Comparison of ENCODE assay signal across 9 mouse cellular contexts in the genomic region with DNA sequence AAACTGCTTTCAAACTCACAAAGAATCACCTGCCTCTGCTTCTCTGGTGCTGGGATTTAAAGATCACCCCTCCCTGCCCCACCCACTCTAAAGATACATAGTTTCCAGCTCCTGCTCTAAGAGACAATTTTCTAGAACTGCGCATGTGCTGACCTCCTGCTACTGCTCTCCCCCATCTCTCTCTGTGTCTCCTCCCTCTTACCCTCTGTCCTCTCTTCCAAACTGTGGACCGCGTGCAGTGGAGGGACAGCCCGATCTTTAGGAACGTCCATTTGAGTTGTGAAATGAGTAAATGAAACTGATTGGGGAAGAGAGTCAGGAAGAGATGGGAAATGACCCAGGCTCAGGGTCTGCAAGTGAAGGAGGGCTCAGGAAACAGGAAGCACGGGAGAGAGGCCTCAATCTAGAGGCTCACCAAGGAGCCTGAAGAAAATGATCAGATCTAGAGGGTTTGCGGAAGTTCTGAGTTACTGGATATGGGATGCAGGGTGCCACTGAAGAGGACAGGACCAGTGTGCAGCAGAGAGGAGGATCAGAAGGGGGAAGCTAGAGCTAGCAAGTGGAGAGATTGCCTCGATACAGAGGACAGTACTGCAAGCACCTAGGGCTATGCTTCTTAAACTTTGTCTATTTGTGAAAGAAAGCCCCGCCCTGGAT. TPM values are rescaled to one million over a fixed set of nuclear protein-coding genes. Genes with fewer than 3 reads are reported as not detected.
DNase-seq lines count a peak whose midpoint lies in the region; ATAC-seq and TF ChIP-seq lines count a peak whose summit lies in the region.
"Had no signal": no experiment of that assay in that cellular context is flagged by ENCODE, and none has a peak within 500 bp of the region (broad histone marks: within the 10 kb centered on the region; RNA-seq: fewer than 3 reads in every experiment).

No protein-coding gene starts in this region.

- H3K4me2 ChIP-seq in intestine, postnatal 0 days (replicated peaks; ENCODE audit: low read depth) = peak overlapping the region; percentile 25
- H3K4me2 ChIP-seq in neural tube, embryonic 14.5 days (ENCODE audit: low read depth, low read length) = peak overlapping the region; percentile 96; the same call in 1 of the 2 replicates

- intact Hi-C loops in left cerebral cortex, postnatal 25 days (cut with DNase I) = no loop called here

- no peaks in the 10 kb centered on the region for H3K36me3 ChIP-seq in intestine, postnatal 0 days (ENCODE audit: control insufficient read depth, insufficient read depth)
- no peaks in the 10 kb centered on the region for H3K36me3 ChIP-seq in neural tube, embryonic 14.5 days (ENCODE audit: control insufficient read depth, insufficient read depth, low read length)

- DNase-seq in lung, postnatal 36 days = peak; percentile 20
- no peak for DNase-seq in lung, adult 18-20 months
- DNase-seq in c-Kit-positive CD71-positive TER-119-negative erythroid progenitor cells, embryonic 14.5 days (ENCODE audit: low read depth) = peak; percentile 48
- DNase-seq in layer of hippocampus, adult 9-10 months (ENCODE audit: low spot score) = no peak
- no peak for DNase-seq in left cerebral cortex, postnatal 25 days (ENCODE audit: low spot score in 2 of 2)
- DNase-seq in adrenal gland, postnatal 10 days = no peak

- no peaks in the 10 kb centered on the region for H3K27me3 ChIP-seq in intestine, postnatal 0 days (replicated peaks; ENCODE audit: control insufficient read depth, insufficient read depth, low read length)
- no peaks in the 10 kb centered on the region for H3K27me3 ChIP-seq in neural tube, embryonic 14.5 days (ENCODE audit: control insufficient read depth, insufficient read depth, low read length)

- H3K9ac ChIP-seq in intestine, postnatal 0 days (ENCODE audit: low read depth, low read length) = 0 out of 2 replicates have a peak overlapping the region, but pooled peaks have one; percentile 2
- H3K9ac ChIP-seq in neural tube, embryonic 14.5 days (replicated peaks; ENCODE audit: low read depth, low read length) = no peak overlapping the region

- H3K27ac ChIP-seq in intestine, postnatal 0 days (ENCODE audit: low read depth, low read length) = no peak overlapping the region
- no peak overlapping the region for H3K27ac ChIP-seq in neural tube, embryonic 14.5 days (ENCODE audit: low read depth, low read length)

- no peak for TF ChIP-seq CTCF in intestine, postnatal 0 days (IDR thresholded peaks at IDR 0.05; ENCODE audit: low read depth)

- H3K9me3 ChIP-seq in intestine, postnatal 0 days (ENCODE audit: control insufficient read depth) = no peaks in the 10 kb centered on the region
- no peaks in the 10 kb centered on the region for H3K9me3 ChIP-seq in neural tube, embryonic 14.5 days (ENCODE audit: control insufficient read depth, low read length)

- ATAC-seq in intestine, postnatal 0 days = no peak
- ATAC-seq in neural tube, embryonic 14.5 days (ENCODE audit: low read depth) = no peak

- H3K4me1 ChIP-seq in intestine, postnatal 0 days (replicated peaks; ENCODE audit: control insufficient read depth, insufficient read depth, low read length) = peaks cover 14% of the 10 kb centered on the region
- H3K4me1 ChIP-seq in neural tube, embryonic 14.5 days (ENCODE audit: control insufficient read depth, insufficient read depth, low read length) = no peaks in the 10 kb centered on the region

- WGBS in intestine, postnatal 0 days = 34% methylated on average over 9 of the region's 9 CpGs
- WGBS in neural tube, embryonic 14.5 days = 70% methylated on average over 9 of the region's 9 CpGs

- H3K4me3 ChIP-seq in intestine, postnatal 0 days (ENCODE audit: low read depth, low read length) = no peak overlapping the region
- H3K4me3 ChIP-seq in neural tube, embryonic 14.5 days (ENCODE audit: low read depth, low read length) = no peak overlapping the region

RNA-seq across cellular contexts. Expression of gene Glipr2, which starts 2.5 kb away (rescaled TPM):
- polyA plus RNA-seq in intestine, postnatal 0 days (2015; fragmentation: Nextera tagmentation; extraction: Ambion mirVana) = 25.2 and 26.8 TPM in 2 replicates
- 37.3 and 54.3 TPM in 2 replicates for polyA plus RNA-seq in neural tube, embryonic 14.5 days (2014; fragmentation: Nextera tagmentation; extraction: Ambion mirVana)
- total RNA-seq in left cerebral cortex, postnatal 25 days (2021) = 1 to 10 TPM; 2.7 to 2.9 TPM
- total RNA-seq in adrenal gland, postnatal 10 days (2021) = 10 to 100 TPM; 10.7 to 14.9 TPM

RNA-seq across cellular contexts. Expression of gene Ccin, which starts 23.6 kb away (rescaled TPM):
- polyA plus RNA-seq in intestine, postnatal 0 days (2015; fragmentation: Nextera tagmentation; extraction: Ambion mirVana) = not detected in 2 replicates
- not detected in 2 replicates for polyA plus RNA-seq in neural tube, embryonic 14.5 days (2014; fragmentation: Nextera tagmentation; extraction: Ambion mirVana)
- total RNA-seq in left cerebral cortex, postnatal 25 days (2021) = not detected
- not detected for total RNA-seq in adrenal gland, postnatal 10 days (2021)
- polyA plus RNA-seq: large intestine, adult 2 months had no signal

RNA-seq across cellular contexts. Expression of gene Clta, which starts 44.6 kb away (rescaled TPM):
- polyA plus RNA-seq in intestine, postnatal 0 days (2015; fragmentation: Nextera tagmentation; extraction: Ambion mirVana) = 343 and 352 TPM in 2 replicates
- 349 and 356 TPM in 2 replicates for polyA plus RNA-seq in neural tube, embryonic 14.5 days (2014; fragmentation: Nextera tagmentation; extraction: Ambion mirVana)
- 100 to 1,000 TPM; 280 to 281 TPM for total RNA-seq in left cerebral cortex, postnatal 25 days (2021)
- 100 to 1,000 TPM; 156 to 174 TPM for total RNA-seq in adrenal gland, postnatal 10 days (2021)

Comparison
In these comparisons a context has a peak if more than half of its experiments do, and no peak if none do; other contexts are left out.
1. DNase-seq: peak in lung, postnatal 36 days (single experiment) and c-Kit-positive CD71-positive TER-119-negative erythroid progenitor cells, embryonic 14.5 days (single experiment); none in lung, adult 18-20 months (0 of 2), layer of hippocampus, adult 9-10 months (single experiment), left cerebral cortex, postnatal 25 days (0 of 2) and adrenal gland, postnatal 10 days (single experiment).